Mouse (Mus musculus): ENCODE data around the gene Ube3c. TPM values are rescaled to one million over a fixed set of nuclear protein-coding genes. Genes with fewer than 3 reads are reported as not detected.
A peak's percentile ranks its signal among the peaks of the same experiment; 100 is the strongest.
"Not testable (repeated sequence)": the region's sequence is repeated elsewhere in the genome, so short reads cannot be mapped to it uniquely, and the experiment has no call there.

Gene Ube3c
- total RNA-seq (2021) = 10 to 100 TPM; 74.6 to 76.7 TPM
- long read RNA-seq, experiment 1, full-length matches to known transcripts = 28 of 41 reads
- long read RNA-seq, experiment 1, partial matches to known transcripts = 3 of 41 reads
- long read RNA-seq, experiment 1, other reads (novel, unspliced or antisense) = 10 of 41 reads
- long read RNA-seq, experiment 2, full-length matches to known transcripts = 62 of 87 reads
- long read RNA-seq, experiment 2, partial matches to known transcripts = 7 of 87 reads
- long read RNA-seq, experiment 2, other reads (novel, unspliced or antisense) = 18 of 87 reads

DNA sequence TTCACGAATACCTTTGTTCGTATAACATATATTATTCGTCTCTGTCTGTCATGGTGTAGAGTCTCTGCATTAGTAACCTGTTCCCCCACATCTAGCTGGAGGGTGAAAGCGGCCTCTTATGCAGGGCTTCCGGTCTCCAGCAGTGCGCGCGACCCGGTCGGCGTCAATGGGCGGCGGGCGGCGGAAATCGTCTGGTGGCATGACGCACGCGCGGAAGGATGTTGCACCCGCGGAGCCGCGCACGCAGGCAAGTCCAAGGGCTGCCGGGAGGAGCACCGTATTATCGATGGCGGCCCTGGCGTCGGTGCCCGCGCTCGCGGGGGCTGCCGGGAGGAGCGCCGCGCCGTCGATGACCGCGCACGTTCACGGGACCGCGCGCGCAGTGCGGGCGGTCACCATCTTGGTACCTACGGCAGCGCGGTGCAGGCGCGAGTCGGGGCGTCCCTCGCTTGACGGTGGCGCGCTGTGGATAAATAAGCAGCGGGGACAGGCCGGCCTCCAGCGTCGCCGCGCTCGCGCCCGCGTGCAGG is at the start of gene Ube3c:
Gene Ube3c, plus strand, starts transcription at position 395 of the 530 bp plus-strand sequence.
- Histone ChIP-seq H3K27ac (peak within 1 kb of the TSS; percentile 88), H3K4me3 (peak within 1 kb of the TSS; percentile 87)
- TF ChIP-seq CTCF (conservative IDR thresholded peaks at IDR 0.05) = 0 out of 2 replicates have a peak, but pooled peaks have one; percentile 16
- peak; percentile 98 to 99 for DNase-seq (ENCODE audit: low spot score in 2 of 2)

DNA sequence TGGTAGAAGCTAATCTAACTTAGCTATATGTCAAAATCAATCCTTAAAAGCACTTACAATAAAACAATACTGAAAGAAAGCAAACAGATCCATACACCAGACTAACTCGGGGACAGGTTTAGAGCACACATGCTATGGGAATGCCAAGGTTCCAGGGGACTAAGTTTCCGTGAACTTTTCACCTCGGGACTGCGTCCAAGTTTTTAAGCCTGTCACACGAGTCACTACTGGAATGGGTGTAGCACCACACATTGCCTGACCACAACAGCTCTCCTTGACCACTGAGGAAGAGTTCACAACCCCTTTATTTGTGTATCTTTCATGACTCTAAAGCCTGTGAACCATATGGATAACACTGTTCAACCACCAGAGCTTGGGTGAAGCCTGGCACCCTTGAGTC is 8.9 kb upstream of the Ube3c start:
- Histone ChIP-seq H3K27ac (no peak overlapping the region), H3K4me3 (no peak overlapping the region)
- no peak for TF ChIP-seq CTCF (conservative IDR thresholded peaks at IDR 0.05)
- DNase-seq (ENCODE audit: low spot score in 2 of 2) = no peak

DNA sequence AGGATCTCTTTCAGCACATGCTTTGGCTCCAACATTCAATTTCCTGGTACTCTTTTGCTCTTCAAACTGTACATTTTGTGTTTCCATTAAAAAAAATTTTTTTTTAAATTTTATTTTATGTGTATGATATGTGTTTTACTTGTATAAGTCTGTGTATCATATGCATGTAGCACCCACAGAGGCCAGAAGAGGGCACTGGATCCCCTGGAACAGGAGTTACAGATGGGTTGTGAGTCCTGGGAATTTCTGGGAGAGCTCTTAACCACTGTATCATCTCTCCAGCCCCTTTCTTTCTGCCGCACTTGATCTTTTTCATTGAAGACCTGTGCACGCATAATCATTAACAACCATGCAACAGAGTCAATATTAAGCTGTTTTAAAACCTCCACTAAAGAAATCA is 8.4 kb upstream of the Ube3c start:
- no peak overlapping the region for H3K4me3 ChIP-seq
- peak; percentile 38 for TF ChIP-seq CTCF (conservative IDR thresholded peaks at IDR 0.05)
- DNase-seq (ENCODE audit: low spot score in 2 of 2) = no peak
- H3K27ac ChIP-seq = no peak overlapping the region

DNA sequence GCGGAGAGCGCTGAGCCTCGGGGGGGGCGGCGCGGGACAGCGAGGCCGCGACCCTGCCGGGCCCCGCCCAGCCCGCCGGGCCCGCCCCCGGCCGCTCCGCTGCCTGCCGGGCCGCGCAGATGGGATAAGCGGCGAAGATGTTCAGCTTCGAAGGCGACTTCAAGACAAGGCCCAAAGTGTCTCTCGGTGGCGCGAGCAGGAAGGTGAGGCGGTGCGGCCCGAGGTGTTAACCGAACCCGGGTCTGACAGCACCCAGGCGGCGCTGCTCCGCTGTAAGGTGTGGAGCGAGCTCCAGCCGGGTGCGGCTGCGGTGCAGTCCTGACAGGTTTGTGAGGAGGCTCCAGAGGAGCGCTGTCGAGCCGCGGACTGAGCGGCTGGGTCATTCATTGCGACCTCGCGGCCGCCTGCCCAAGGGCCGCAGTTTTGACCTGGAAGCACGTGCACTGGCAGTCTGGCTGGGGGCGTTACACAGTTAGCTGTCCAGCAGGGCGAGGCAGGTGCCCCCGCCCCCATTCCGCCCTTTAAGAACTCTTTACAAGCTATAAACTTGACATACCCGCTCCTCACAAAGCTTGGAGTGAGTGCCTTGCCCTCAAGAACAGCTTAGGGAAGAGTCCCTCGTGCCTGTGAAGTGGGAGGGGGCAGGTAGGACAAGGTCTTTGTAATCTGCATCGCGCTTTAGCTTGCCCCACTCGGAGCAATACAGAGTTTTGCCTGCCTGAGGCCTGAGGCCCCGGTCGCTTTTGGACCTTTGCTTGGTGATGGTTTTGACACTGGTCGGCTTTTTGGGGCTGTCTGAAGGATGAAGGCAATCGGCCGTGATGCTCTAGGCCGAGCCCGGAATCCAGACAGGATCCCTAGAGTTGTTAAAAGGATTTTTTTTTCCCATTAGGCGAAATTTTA is 587 bp downstream of the Ube3c start:
- H3K27ac ChIP-seq = peak overlapping the region; percentile 88
- H3K4me3 ChIP-seq = peak overlapping the region; percentile 87
- TF ChIP-seq CTCF (conservative IDR thresholded peaks at IDR 0.05) = peak; percentile 42
- peak in 1 of 2 experiments; percentile 16 for DNase-seq (ENCODE audit: low spot score in 2 of 2)

DNA sequence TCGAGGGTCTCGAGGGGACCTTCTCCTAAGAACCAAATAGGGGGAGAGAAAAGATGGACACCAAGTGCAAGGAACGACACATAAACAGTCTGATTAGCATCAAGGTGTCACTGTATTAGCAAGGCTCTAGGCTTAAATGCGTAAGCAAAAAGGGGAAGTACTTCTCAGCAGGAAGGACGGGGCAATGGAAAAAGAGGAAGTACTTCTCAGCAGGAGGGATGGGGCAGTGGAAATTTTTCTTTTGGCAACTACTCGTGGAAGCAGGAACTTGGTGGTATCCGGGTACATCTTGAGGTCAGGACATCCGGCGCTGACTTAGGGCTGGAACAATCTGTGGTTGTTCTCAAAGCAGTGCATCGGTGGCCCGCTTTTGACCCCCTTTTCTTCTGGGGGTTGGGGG is 5.2 kb downstream of the Ube3c start:
- not testable (repeated sequence) for H3K4me3 ChIP-seq; H3K27ac ChIP-seq; DNase-seq (ENCODE audit: low spot score in 2 of 2)

DNA sequence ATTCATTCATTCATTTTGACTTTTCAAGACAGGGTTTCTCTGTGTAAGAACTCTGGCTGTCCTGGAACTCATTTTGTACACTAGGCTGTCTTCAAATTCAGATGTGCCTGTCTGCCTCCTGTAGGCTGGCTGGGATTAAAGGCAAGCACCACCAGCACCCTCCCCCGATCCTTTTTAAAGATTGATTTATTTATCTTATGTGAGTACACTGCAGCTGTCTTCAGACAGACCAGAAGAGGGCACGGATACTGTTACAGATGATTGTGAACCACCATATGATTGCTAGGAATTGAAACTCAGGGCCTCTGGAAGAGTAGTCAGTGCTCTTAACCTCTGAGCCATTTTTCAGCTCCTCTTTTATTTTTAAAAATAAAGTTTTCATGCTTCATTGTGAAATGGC is 6.0 kb downstream of the Ube3c start:
- no peak for DNase-seq (ENCODE audit: low spot score in 2 of 2)
- H3K27ac ChIP-seq = peak overlapping the region; percentile 8; the same call in 1 of the 2 replicates
- no peak overlapping the region for H3K4me3 ChIP-seq
- peak; percentile 18; the same call in 1 of the 2 replicates for TF ChIP-seq CTCF (conservative IDR thresholded peaks at IDR 0.05)

DNA sequence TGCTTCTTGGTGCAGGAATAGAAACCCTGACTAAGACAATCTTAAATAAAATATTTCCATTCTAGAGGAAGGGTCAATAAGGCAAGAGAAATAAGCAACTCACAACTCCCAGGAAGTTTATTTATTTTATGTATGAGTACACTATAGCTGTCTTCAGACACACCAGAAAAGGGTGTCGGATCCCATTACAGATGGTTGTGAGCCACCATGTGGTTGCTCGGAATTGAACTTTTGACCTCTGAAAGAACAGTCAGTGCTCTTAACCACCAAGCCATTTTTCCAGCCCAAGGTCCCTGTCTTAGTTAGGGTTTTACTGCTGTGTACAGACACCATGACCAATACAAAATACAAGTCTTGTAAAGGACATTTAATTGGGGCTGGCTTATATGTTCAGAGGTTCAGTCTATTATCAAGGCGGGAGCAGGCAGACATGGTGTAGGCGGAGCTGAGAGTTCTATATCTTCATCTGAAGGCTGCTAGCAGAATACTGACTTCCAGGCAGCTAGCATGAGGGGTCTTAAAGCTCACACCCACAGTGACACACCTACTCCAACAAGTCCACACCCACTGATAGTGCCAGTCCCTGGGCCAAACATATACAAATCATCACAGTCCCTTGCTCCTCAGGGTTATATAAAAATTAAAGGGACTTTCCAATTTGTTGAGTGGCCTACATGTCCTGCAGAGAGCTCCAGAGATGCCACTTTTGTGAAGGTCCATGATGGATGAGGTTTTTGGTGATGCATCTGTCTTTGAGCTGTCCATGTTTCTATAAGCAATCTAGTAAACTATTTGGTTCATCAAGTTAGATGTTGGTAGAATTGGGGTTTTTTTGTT is 9.0 kb downstream of the Ube3c start:
- Histone ChIP-seq H3K4me3 (no peak overlapping the region), H3K27ac (no peak overlapping the region)
- no peak for DNase-seq (ENCODE audit: low spot score in 2 of 2)
- no peak for TF ChIP-seq CTCF (conservative IDR thresholded peaks at IDR 0.05)

DNA sequence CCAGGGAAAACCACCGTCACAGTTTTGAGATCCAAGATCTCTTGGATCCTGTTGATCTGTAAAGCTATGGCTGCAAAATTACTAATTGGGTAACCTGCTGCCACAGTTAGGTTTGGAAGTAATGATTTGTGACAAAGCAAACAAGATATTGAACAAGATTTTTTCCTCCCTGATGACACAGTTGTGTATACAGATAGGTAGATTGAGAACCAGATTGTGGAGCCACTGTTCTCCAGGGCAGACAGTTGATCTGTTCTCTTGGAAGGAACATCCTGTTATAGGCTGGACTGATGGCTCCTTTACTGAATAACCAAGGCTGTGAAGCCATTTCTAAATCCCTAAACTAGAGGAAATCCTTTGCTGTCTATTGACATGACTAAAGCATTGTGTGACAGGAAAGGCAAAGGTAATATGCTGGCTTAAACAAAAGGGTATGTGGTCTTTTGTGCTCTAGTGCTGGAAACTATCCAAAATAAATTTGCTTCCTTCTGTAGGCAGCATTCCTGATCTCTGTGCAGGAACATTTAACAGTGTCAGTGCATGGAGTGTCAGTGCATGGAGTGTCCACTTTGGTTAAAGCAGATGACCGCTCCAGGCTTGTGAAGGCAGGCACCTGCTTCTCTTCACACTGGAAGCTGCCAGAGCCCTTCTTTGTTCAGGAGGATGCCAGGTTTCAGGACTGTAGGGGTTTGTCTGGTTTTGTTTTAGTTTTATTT is 15.0 kb downstream of the Ube3c start:
- Histone ChIP-seq H3K27ac (peak overlapping the region; percentile 37; the same call in 1 of the 2 replicates), H3K4me3 (no peak overlapping the region)
- TF ChIP-seq CTCF (conservative IDR thresholded peaks at IDR 0.05) = no peak
- DNase-seq (ENCODE audit: low spot score in 2 of 2) = no peak

DNA sequence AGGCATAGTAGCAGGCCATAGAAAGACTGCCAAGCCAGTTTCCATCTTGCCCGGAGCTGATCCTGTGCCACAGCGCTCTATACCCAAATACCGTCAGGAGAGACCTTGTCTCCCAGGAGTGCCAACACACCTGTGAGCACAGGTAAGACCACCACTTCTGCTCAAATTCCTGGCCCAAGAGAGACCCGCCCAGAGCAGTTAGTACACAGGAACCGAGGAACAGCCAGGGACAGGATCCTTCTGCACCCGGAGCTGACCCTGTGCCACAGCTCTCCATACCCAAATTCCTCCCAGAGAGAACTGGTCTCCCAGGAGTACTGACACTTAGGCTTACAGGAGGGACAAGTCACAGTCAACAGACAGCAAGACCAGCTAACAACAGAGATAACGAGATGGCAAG is 23.1 kb downstream of the Ube3c start:
- H3K27ac ChIP-seq; DNase-seq (ENCODE audit: low spot score in 2 of 2); H3K4me3 ChIP-seq: not testable (repeated sequence)

DNA sequence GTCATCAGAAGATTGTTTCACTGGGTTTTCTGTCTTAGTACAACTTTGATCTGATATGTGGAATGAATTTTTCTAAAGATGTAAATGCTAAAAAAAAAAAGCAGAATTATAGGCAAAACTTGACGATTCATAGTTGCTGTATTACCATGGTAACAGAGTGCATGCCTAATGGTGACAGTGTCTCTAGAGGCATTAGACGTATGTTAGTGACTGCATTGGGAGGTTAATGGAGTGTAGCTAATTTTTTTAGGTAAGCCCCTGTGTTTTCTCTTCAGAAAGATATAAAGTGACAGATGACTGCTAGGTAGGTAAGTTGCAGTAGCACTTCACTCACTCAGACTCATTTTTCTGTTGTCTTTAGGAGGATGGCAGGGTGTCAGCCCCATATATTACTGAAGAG is 37.5 kb downstream of the Ube3c start:
- no peak for TF ChIP-seq CTCF (conservative IDR thresholded peaks at IDR 0.05)
- H3K27ac ChIP-seq = no peak overlapping the region
- no peak overlapping the region for H3K4me3 ChIP-seq
- DNase-seq (ENCODE audit: low spot score in 2 of 2) = no peak

DNA sequence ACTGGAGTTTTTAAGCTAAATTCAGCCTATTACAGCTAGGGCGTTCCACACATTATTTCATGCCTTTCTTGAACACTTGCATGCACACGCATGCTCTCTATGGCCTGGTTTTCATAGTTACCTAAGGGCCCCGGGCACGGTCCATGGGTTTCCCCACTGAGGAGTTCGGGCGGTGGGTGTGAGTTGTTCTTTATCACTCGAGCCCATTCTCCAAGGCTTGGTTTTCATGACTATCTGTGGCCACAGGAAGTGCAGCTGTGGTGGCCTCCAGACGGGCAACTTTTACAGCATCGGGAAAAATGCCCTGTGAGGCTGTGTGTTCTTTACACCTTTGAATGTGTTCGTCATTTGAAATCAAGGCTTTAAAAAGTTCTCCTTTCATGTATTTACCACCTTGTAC is 56.6 kb downstream of the Ube3c start:
- no peak for DNase-seq (ENCODE audit: low spot score in 2 of 2)
- TF ChIP-seq CTCF (conservative IDR thresholded peaks at IDR 0.05) = no peak
- Histone ChIP-seq H3K4me3 (no peak overlapping the region), H3K27ac (no peak overlapping the region)

DNA sequence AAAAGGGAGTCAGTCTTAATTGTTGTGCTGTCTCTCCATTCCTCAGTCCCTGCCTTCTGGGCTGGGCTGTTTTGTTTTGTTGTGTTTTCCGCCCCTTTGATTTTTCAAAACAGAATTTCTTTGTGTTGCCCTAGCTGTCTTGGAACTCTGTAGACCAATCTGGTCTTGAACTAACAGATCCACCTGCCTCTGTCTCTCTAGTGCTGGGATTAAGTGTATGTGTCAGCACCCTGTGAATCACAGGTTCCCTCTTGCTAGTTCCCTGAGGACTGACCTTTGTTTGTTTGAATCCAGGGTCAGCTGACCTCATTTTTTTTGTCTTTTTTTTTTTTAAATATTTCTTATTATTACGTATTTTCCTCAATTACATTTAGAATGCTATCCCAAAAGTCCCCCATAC is 60.9 kb downstream of the Ube3c start:
- no peak for DNase-seq (ENCODE audit: low spot score in 2 of 2)
- no peak for TF ChIP-seq CTCF (conservative IDR thresholded peaks at IDR 0.05)
- no peak overlapping the region for H3K27ac ChIP-seq
- no peak overlapping the region for H3K4me3 ChIP-seq

Data from layer of hippocampus, adult 2 months (tissue).